Mouse (Mus musculus) layer of hippocampus, adult 9-10 months (tissue): ENCODE measurements around the gene Susd6.
A peak's percentile ranks its signal among the peaks of the same experiment; 100 is the strongest.
"Not testable (repeated sequence)": the region's sequence is repeated elsewhere in the genome, so short reads cannot be mapped to it uniquely, and the experiment has no call there.

Experiments used
- DNase-seq: peaks from one replicate; pipeline ENCODE4 v3.0.0; 2022; ENCODE audit warnings: low spot score

The Susd6 gene

GRCm38 (mm10) chr12:80785597-80785996 lies 4.7 kb upstream of the Susd6 start:
- no peak for DNase-seq

DNA sequence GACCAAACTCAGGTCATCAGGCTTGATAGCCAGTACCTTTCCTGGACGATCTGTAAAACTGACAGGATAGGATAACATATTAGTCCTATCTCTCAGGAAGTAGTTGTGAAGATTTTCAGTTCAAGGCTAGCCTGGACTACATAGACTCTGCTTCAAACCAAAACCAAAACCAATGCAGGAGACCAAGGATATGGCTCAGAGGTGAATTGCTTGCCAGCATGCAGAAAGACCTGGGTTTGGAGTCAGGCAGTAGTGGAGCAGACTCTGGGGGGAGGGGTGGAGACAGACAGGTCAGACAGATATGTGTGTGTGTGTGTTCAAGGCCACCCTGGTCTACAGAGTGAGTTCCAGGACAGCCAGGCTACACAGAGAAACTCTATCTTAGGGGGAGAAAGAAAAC lies 3.7 kb upstream of the Susd6 start:
- DNase-seq: no peak

GRCm38 (mm10) chr12:80787604-80788003 lies 2.7 kb upstream of the Susd6 start:
- DNase-seq: no peak

GRCm38 (mm10) chr12:80788188-80788587 lies 2.1 kb upstream of the Susd6 start:
- DNase-seq: no peak

DNA sequence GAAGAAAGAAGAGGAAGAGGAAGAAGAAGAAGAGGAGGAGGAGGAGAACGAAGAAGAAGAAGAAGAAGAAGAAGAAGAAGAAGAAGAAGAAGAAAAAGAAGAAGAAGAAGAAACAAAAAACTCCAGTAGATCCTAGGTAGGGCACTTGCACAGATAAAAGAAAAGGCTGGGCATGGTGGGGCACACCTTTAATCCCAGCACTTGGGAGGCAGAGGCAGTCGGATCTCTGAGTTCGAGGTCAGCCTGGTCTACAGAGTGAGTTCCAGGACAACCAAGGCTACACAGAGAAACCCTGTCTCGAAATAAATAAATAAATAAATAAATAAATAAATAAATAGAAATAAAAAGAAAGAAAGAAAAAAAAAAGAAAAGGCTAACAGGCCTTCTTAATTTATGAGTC lies 1.0 kb upstream of the Susd6 start:
- not testable (repeated sequence) for DNase-seq

- DNase-seq: no peak
These were observed 625 bp downstream of the Susd6 start for GRCm38 (mm10) chr12:80790700-80791570.

GRCm38 (mm10) chr12:80791571-80792444 lies 1.5 kb downstream of the Susd6 start:
- DNase-seq: no peak

GRCm38 (mm10) chr12:80792867-80793266 lies 2.6 kb downstream of the Susd6 start:
- DNase-seq: no peak

GRCm38 (mm10) chr12:80793535-80793934 lies 3.2 kb downstream of the Susd6 start:
- DNase-seq: no peak

DNA sequence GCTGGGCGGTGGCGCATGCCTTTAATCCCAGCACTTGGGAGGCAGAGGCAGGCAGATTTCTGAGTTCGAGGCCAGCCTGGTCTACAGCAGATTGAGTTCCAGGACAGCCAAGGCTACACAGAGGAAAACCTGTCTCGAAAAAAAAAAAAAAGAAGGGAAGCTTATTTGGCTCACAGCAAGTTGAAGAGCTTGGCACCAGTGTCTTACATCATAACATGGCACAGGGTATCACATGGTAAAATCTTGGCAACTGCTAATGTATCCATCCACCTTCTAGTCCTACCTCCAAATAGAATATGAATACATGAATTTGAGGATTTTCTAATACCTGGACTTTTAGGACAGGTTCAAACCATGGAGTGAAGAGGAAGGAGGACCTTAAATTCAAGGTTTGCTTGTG lies 4.2 kb downstream of the Susd6 start:
- no peak for DNase-seq

GRCm38 (mm10) chr12:80794935-80795785 lies 4.8 kb downstream of the Susd6 start:
- no peak for DNase-seq

DNA sequence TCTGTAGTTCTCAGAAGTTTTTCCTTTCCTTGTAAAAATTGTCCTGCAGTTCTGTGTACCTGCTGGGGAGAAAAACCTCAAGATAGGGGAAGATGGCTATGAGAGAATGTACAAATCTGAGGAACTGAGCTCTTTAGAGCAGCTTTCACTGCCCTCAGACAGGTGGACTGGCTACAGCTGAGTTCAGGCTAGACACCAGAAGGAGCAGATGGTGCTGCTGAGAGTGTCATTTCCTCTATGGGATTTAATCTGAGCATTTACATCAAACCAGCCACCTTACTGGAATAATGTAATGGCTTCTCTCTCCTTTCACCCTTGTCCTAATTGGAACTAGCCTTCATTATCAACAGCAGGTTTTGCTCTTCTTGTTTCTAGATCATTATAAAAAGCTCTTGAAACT lies 8.0 kb downstream of the Susd6 start:
- DNase-seq: no peak

GRCm38 (mm10) chr12:80800156-80800555 lies 9.8 kb downstream of the Susd6 start:
- DNase-seq: no peak

DNA sequence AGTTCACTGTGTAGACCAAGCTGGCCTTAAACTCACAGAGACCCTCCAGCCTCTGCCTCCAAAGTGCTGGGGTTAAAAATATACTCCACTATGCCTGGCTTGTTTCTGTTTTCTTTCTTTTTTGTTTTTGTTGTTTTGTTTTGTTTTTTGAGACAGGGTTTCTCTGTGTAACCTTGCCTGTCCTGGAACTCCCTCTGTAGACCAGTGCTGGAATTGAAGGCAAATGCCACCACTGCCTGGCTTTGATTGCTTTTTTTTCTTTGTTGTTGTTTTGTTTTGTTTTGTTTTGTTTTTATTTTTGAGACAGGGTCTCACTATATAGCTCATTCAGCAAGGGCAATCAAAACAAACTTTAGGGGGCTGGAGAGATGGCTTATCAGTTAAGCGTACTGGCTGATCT lies 11.1 kb downstream of the Susd6 start:
- no peak for DNase-seq

- peak; percentile 59 for DNase-seq
These were observed 13.6 kb downstream of the Susd6 start for GRCm38 (mm10) chr12:80803924-80804323.

GRCm38 (mm10) chr12:80804861-80805428 lies 14.6 kb downstream of the Susd6 start:
- DNase-seq: no peak

- no peak for DNase-seq
These were observed 17.3 kb downstream of the Susd6 start for GRCm38 (mm10) chr12:80807451-80808085.

- no peak for DNase-seq
These were observed 19.7 kb downstream of the Susd6 start for GRCm38 (mm10) chr12:80810005-80810404.

GRCm38 (mm10) chr12:80811646-80812509 lies 21.6 kb downstream of the Susd6 start:
- no peak for DNase-seq

GRCm38 (mm10) chr12:80812510-80812820 lies 22.2 kb downstream of the Susd6 start:
- DNase-seq: no peak
